Mouse (Mus musculus) cerebellum, adult 2 months (tissue): ENCODE data around the gene H2-Ab1. TPM values are rescaled to one million over a fixed set of nuclear protein-coding genes. Genes with fewer than 3 reads are reported as not detected.
"Not testable (repeated sequence)": the region's sequence is repeated elsewhere in the genome, so short reads cannot be mapped to it uniquely, and the experiment has no call there.

ENCODE experiments used
- DNase-seq, 2 experiments: peaks; one replicate each; pipeline ENCODE4 v3.0.0; 2021
- H3K27ac ChIP-seq: fragments of 200-500 bp; 2 replicates; pipeline ENCODE4 v1.5.1; 2012; ENCODE audit warnings: low read length, control low read depth, inconsistent platforms; ENCODE audit not compliant: insufficient read depth
- H3K27me3 ChIP-seq: fragments of 200-500 bp; 2 replicates; pipeline ENCODE4 v1.6.1; 2012; ENCODE audit warnings: inconsistent platforms, mild to moderate bottlenecking, low read length, moderate library complexity; ENCODE audit not compliant: control insufficient read depth, insufficient read depth
- H3K4me1 ChIP-seq: fragments of 200-500 bp; 2 replicates; pipeline ENCODE4 v1.6.1; 2011; ENCODE audit warnings: low read length; ENCODE audit not compliant: control insufficient read depth, insufficient read depth
- H3K4me3 ChIP-seq: fragments of 200-500 bp; replicated peaks from 2 replicates; pipeline ENCODE3; 2011; ENCODE audit warnings: mild to moderate bottlenecking, low read depth, low read length, control low read depth; ENCODE audit not compliant: insufficient read depth
- CTCF ChIP-seq: fragments of 200-500 bp; IDR thresholded peaks from 2 replicates; pipeline ENCODE4 v1.5.1; 2011; ENCODE audit warnings: low read depth, mild to moderate bottlenecking, control low read depth, low read length, moderate library complexity, borderline replicate concordance; ENCODE audit not compliant: insufficient read depth
- POLR2A ChIP-seq: fragments of 200-500 bp; IDR thresholded peaks from 2 replicates; pipeline ENCODE4 v1.6.1; 2011; ENCODE audit warnings: low read length, control low read depth, borderline replicate concordance; ENCODE audit not compliant: insufficient read depth
- WGBS: fragments of 180-500 bp; shearing (Covaris S2); methylation state at CpG from one replicate; pipeline ENCODE4 v1.1.7; 2018; 5-methylcytosine and 5-hydroxymethylcytosine counted together
- polyA plus RNA-seq: library from polyadenylated mRNA; depleted of rRNA; stranded (reverse); fragments of >200 nt; gene quantifications from 2 replicates; pipeline ENCODE4 v1.2.3, GENCODE M21; 2012

Gene H2-Ab1
- polyA plus RNA-seq, 1 experiment = 4.0 TPM

DNA sequence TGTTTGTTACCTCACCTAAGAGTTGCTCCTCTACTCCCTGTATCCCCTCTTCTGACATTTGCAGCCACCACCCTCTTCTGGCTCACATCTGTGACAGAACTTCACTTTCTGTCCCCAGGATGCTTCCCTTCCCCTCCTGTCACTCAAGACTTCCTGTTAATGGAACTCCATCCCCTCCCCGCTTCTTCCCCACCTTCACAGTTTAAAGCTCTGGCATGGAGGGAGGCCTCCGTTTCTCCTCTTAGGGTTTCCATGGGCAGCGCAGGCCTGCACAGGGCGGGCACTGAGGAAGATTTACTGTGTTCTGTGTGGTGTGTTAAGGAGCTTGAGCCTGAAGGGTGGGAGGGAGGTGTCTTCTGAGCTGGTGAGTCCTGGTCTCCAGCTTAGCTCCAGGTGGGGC lies 50.7 kb downstream of the H2-Ab1 start:
- no peak for DNase-seq
- Histone ChIP-seq H3K4me3 (no peak overlapping the region), H3K27me3 (no peaks in the 10 kb centered on the region), H3K27ac (no peak overlapping the region), H3K4me1 (no peaks in the 10 kb centered on the region)
- 81% methylated on average over 4 of the region's 4 CpGs for WGBS
- TF ChIP-seq POLR2A (no peak), CTCF (no peak)

DNA sequence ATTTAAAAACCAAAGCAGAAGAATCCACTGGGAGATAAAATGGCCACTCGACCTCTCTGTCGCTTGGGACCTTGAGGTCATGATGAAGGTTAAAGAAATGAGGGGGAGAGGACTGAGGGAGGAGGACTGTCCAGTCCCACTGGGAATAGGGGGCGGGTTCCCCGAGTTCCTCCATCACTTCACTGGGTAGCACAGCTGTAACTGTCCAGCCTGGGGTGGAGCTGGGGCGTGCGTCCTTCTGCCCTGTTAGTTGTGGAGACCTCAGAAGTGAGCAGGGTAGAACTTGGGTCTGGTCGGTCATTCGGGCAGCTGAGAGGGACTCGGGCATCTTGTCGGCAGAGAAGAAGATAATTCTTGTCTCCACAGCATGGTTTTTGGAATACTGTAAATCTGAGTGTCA lies 51.7 kb downstream of the H2-Ab1 start:
- H3K4me3 ChIP-seq = peak overlapping the region; percentile 80
- 23% methylated on average over 10 of the region's 10 CpGs for WGBS
- TF ChIP-seq POLR2A (no peak), CTCF (no peak)
- no peak for DNase-seq
- no peak overlapping the region for H3K27ac ChIP-seq
- no peaks in the 10 kb centered on the region for H3K27me3 ChIP-seq
- no peaks in the 10 kb centered on the region for H3K4me1 ChIP-seq

- Histone ChIP-seq H3K27me3 (no peaks in the 10 kb centered on the region), H3K4me1 (no peaks in the 10 kb centered on the region), H3K4me3 (peak overlapping the region; percentile 80), H3K27ac (no peak overlapping the region)
- TF ChIP-seq CTCF (no peak), POLR2A (peak; percentile 79; the same call in 1 of the 2 replicates)
- WGBS = 24% methylated on average over 38 of the region's 38 CpGs
- DNase-seq = peak; percentile 63 to 67
Observed at GRCm38 (mm10) chr17:34309683-34310385, 52.3 kb downstream of the H2-Ab1 start.

GRCm38 (mm10) chr17:34310526-34310925 lies 53.0 kb downstream of the H2-Ab1 start:
- H3K27me3 ChIP-seq, DNase-seq: not testable (repeated sequence)
- WGBS = 92% methylated on average over 3 of the region's 3 CpGs

GRCm38 (mm10) chr17:34312185-34312584 lies 54.7 kb downstream of the H2-Ab1 start:
- no peak for DNase-seq
- Histone ChIP-seq H3K4me3 (no peak overlapping the region), H3K27me3 (no peaks in the 10 kb centered on the region), H3K27ac (no peak overlapping the region), H3K4me1 (no peaks in the 10 kb centered on the region)
- WGBS = 41% methylated on average over 1 of the region's 1 CpGs
- no peak for TF ChIP-seq POLR2A
- no peak for TF ChIP-seq CTCF

More at GRCm38 (mm10) chr17:34310526-34310925, 53.0 kb downstream of the H2-Ab1 start:
- H3K27ac ChIP-seq, H3K4me1 ChIP-seq, H3K4me3 ChIP-seq: not testable (repeated sequence)

- Histone ChIP-seq H3K27ac (no peak overlapping the region), H3K4me3 (no peak overlapping the region), H3K27me3 (no peaks in the 10 kb centered on the region), H3K4me1 (no peaks in the 10 kb centered on the region)
- 31% methylated on average over 3 of the region's 3 CpGs for WGBS
- DNase-seq = peak; percentile 47 to 63
- TF ChIP-seq POLR2A = no peak
- TF ChIP-seq CTCF = peak; percentile 87
Observed at GRCm38 (mm10) chr17:34313393-34313792, 55.9 kb downstream of the H2-Ab1 start.

DNA sequence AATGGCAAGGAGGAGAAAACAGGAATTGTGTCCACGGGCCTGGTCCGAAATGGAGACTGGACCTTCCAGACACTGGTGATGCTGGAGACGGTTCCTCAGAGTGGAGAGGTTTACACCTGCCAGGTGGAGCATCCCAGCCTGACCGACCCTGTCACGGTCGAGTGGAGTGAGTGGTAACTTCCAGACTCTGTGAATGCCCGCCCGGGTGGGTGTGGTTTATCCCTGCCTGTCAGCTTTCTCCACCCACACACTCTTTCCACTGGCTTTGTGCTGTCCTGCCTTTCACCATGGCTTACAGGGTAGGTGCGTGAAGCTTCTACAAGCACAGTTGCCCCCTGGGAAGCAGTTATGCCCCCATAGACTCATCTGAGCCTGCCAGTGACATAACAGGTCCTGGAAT lies 56.8 kb downstream of the H2-Ab1 start:
- no peaks in the 10 kb centered on the region for H3K27me3 ChIP-seq
- H3K4me3 ChIP-seq = no peak overlapping the region
- TF ChIP-seq POLR2A (no peak), CTCF (no peak)
- WGBS = 57% methylated on average over 9 of the region's 9 CpGs
- DNase-seq = no peak
- H3K4me1 ChIP-seq = no peaks in the 10 kb centered on the region
- H3K27ac ChIP-seq = no peak overlapping the region

- WGBS = 79% methylated on average over 1 of the region's 1 CpGs
- H3K27ac ChIP-seq = no peak overlapping the region
Observed at GRCm38 (mm10) chr17:34315512-34315911, 58.0 kb downstream of the H2-Ab1 start.

More at GRCm38 (mm10) chr17:34315512-34315911, 58.0 kb downstream of the H2-Ab1 start:
- DNase-seq = no peak
- TF ChIP-seq POLR2A = no peak
- no peak for TF ChIP-seq CTCF
- no peaks in the 10 kb centered on the region for H3K27me3 ChIP-seq
- H3K4me3 ChIP-seq = no peak overlapping the region
- H3K4me1 ChIP-seq = no peaks in the 10 kb centered on the region
